Mouse (Mus musculus): ENCODE data around the gene Slc7a15. TPM values are rescaled to one million over a fixed set of nuclear protein-coding genes. Genes with fewer than 3 reads are reported as not detected.
"Not testable (repeated sequence)": the region's sequence is repeated elsewhere in the genome, so short reads cannot be mapped to it uniquely, and the experiment has no call there.

Gene Slc7a15
- polyA plus RNA-seq (2015; fragmentation: Nextera tagmentation; extraction: Ambion mirVana) = not detected in 2 replicates

GRCm38 (mm10) chr12:8598966-8599365 is at the start of gene Slc7a15:
Gene Slc7a15, minus strand, starts transcription at chr12:8599066.
- 92% methylated on average over 7 of the region's 7 CpGs for WGBS
- H3K9me3 ChIP-seq; H3K27ac ChIP-seq (replicated peaks); H3K4me3 ChIP-seq; H3K36me3 ChIP-seq; H3K4me1 ChIP-seq (replicated peaks); ATAC-seq (ENCODE audit: low FRiP score, low read depth); H3K27me3 ChIP-seq; H3K4me2 ChIP-seq; H3K9ac ChIP-seq: not testable (repeated sequence)

GRCm38 (mm10) chr12:8648211-8648610 is 49.3 kb upstream of the Slc7a15 start:
- 73% methylated on average over 8 of the region's 8 CpGs for WGBS
- not testable (repeated sequence) for H3K27me3 ChIP-seq; H3K4me1 ChIP-seq (replicated peaks); H3K4me3 ChIP-seq; ATAC-seq (ENCODE audit: low FRiP score, low read depth); H3K36me3 ChIP-seq; H3K9me3 ChIP-seq; H3K9ac ChIP-seq; H3K27ac ChIP-seq (replicated peaks); H3K4me2 ChIP-seq

- peak; percentile 57 for ATAC-seq (ENCODE audit: low FRiP score, low read depth)
These were observed 42.5 kb upstream of the Slc7a15 start for GRCm38 (mm10) chr12:8641425-8641735.

DNA sequence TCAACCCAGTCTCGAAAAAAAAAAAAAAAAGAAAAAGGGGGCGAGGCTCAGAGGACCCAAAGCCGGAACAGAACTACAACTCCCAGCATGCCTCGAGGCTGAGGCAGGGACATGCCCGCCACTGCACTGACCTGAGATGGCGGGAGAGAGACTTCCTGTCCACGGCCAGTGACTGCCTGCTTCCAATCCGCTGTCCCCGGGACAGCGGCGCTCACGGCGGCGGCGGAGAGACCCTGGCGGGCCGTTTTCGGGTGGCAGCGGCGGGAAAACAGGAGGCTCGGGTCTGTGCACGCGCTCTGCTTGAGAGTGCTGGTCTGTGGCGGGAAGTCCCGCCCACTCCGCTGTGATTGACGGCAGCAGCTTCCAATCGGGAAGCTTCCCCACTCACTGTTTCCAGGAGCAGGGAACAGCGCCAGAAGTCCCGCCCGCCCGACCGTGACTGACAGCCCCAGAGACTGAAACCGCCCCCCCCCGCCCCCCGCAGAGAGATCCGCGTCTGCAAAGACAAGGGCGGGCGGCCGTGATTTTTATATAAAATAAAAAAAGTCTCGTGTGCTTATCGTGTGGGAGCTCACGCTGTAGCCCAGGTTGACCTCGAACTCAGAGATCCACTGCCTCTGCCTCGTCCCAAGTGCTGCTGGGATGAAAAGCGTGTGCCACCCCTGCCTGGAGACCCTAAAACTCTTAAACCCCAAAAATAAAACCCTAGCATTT is 42.0 kb upstream of the Slc7a15 start:
- peak overlapping the region; percentile 99 for H3K4me3 ChIP-seq
- H3K4me2 ChIP-seq = peak overlapping the region; percentile 68
- H3K9me3 ChIP-seq = no peaks in the 10 kb centered on the region
- no peaks in the 10 kb centered on the region for H3K36me3 ChIP-seq
- H3K4me1 ChIP-seq (replicated peaks) = peaks cover 7% of the 10 kb centered on the region; the same call in 1 of the 2 replicates
- H3K27ac ChIP-seq (replicated peaks) = peak overlapping the region; percentile 100
- under 1% methylated on average over 46 of the region's 47 CpGs for WGBS
- ATAC-seq (ENCODE audit: low FRiP score, low read depth) = peak; percentile 99
- no peaks in the 10 kb centered on the region for H3K27me3 ChIP-seq
- peak overlapping the region; percentile 100 for H3K9ac ChIP-seq

More at GRCm38 (mm10) chr12:8641425-8641735, 42.5 kb upstream of the Slc7a15 start:
- no peaks in the 10 kb centered on the region for H3K36me3 ChIP-seq
- peak overlapping the region; percentile 100 for H3K27ac ChIP-seq (replicated peaks)
- peak overlapping the region; percentile 68 for H3K4me2 ChIP-seq
- no peaks in the 10 kb centered on the region for H3K27me3 ChIP-seq
- no peaks in the 10 kb centered on the region for H3K9me3 ChIP-seq
- peaks cover 7% of the 10 kb centered on the region; the same call in 1 of the 2 replicates for H3K4me1 ChIP-seq (replicated peaks)
- peak overlapping the region; percentile 100 for H3K9ac ChIP-seq
- 2% methylated on average over 10 of the region's 10 CpGs for WGBS
- H3K4me3 ChIP-seq = peak overlapping the region; percentile 99

DNA sequence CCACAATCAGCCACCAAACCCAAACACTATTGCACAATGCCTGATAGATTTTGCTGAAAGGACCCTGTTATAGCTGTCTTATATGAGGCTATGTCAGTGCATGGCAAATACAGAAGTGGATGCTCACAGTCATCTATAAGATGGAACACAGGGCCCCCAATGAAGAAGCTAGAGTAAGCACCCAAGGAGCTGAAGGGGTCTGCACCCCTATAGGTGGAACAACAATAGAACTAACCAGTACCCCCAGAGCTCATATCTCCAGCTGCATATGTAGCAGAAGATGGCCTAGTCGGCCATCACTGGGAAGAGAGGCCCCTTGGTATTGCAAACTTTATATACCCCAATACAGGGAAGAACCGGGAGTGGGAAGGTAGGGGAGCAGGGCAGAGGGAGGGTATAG is 41.3 kb upstream of the Slc7a15 start:
- WGBS = 4% methylated on average over 2 of the region's 2 CpGs
- H3K4me1 ChIP-seq (replicated peaks); ATAC-seq (ENCODE audit: low FRiP score, low read depth); H3K36me3 ChIP-seq; H3K27me3 ChIP-seq; H3K9me3 ChIP-seq: not testable (repeated sequence)
- Histone ChIP-seq H3K27ac (replicated peaks) (peak overlapping the region; percentile 30; the same call in 1 of the 2 replicates), H3K4me3 (peak overlapping the region; percentile 99), H3K4me2 (peak overlapping the region; percentile 67), H3K9ac (peak overlapping the region; percentile 51)

- H3K9me3 ChIP-seq; H3K9ac ChIP-seq; H3K27me3 ChIP-seq; H3K4me1 ChIP-seq (replicated peaks); H3K4me3 ChIP-seq; ATAC-seq (ENCODE audit: low FRiP score, low read depth); H3K4me2 ChIP-seq; H3K36me3 ChIP-seq; H3K27ac ChIP-seq (replicated peaks): not testable (repeated sequence)
- WGBS = 70% methylated on average over 10 of the region's 10 CpGs
These were observed 39.7 kb upstream of the Slc7a15 start for GRCm38 (mm10) chr12:8638411-8639087.

GRCm38 (mm10) chr12:8636945-8637344 is 38.1 kb upstream of the Slc7a15 start:
- Histone ChIP-seq H3K36me3 (no peaks in the 10 kb centered on the region), H3K27me3 (no peaks in the 10 kb centered on the region), H3K9ac (no peak overlapping the region), H3K9me3 (no peaks in the 10 kb centered on the region), H3K27ac (replicated peaks) (no peak overlapping the region), H3K4me2 (no peak overlapping the region), H3K4me1 (replicated peaks) (peaks cover 7% of the 10 kb centered on the region; the same call in 1 of the 2 replicates), H3K4me3 (no peak overlapping the region)
- WGBS = 95% methylated on average over 14 of the region's 14 CpGs
- no peak for ATAC-seq (ENCODE audit: low FRiP score, low read depth)

DNA sequence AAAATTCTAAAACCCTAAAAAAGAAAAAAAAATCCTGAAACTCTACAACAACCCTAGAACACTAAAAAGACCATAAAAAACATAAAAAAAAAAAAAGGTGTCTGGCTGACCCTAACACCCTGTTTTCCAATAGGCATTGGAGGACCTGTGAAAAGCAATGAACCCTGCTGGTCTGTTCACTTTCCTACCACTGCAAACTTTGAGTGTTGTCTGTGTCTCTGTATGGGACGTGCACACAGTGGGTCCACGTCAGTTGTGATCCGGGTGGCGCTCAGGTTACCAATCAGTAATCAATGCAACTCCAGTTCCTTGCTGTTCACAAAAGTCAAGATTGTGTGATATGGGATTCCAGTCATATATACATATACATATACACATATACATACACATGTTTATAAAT is 36.7 kb upstream of the Slc7a15 start:
- no peaks in the 10 kb centered on the region for H3K27me3 ChIP-seq
- H3K4me2 ChIP-seq = no peak overlapping the region
- H3K4me3 ChIP-seq = no peak overlapping the region
- H3K9ac ChIP-seq = no peak overlapping the region
- no peaks in the 10 kb centered on the region for H3K36me3 ChIP-seq
- no peak for ATAC-seq (ENCODE audit: low FRiP score, low read depth)
- H3K9me3 ChIP-seq = no peaks in the 10 kb centered on the region
- H3K27ac ChIP-seq (replicated peaks) = no peak overlapping the region
- peaks cover 4% of the 10 kb centered on the region; the same call in 1 of the 2 replicates for H3K4me1 ChIP-seq (replicated peaks)
- 97% methylated on average over 4 of the region's 4 CpGs for WGBS

DNA sequence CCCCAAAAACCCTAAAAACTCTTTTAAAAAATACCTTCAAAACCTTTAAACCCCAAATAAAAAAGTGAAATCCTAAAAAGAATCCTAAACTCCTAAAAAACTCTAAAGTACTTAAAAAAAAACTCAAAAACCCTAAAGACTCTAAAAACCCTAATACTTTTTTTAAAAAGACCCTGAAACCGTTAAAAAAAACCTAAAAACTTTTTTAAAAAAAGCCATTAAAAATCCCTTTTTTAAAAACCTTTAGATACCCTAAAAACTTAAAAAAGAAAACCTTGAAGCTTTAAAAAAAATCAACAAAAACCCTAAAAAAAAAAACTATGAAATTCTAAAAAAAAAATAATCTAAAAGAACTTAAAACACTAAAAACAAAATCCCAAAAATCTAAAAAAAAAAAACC is 35.4 kb upstream of the Slc7a15 start:
- no peaks in the 10 kb centered on the region for H3K36me3 ChIP-seq
- no peaks in the 10 kb centered on the region for H3K9me3 ChIP-seq
- 98% methylated on average over 1 of the region's 1 CpGs for WGBS
- H3K4me1 ChIP-seq (replicated peaks) = no peaks in the 10 kb centered on the region
- H3K9ac ChIP-seq = no peak overlapping the region
- no peak overlapping the region for H3K4me3 ChIP-seq
- H3K4me2 ChIP-seq = no peak overlapping the region
- no peak for ATAC-seq (ENCODE audit: low FRiP score, low read depth)
- no peaks in the 10 kb centered on the region for H3K27me3 ChIP-seq
- no peak overlapping the region for H3K27ac ChIP-seq (replicated peaks)

- no peak overlapping the region for H3K4me3 ChIP-seq
- H3K36me3 ChIP-seq = no peaks in the 10 kb centered on the region
- H3K9ac ChIP-seq = no peak overlapping the region
- no peak for ATAC-seq (ENCODE audit: low FRiP score, low read depth)
- WGBS = 92% methylated on average over 2 of the region's 2 CpGs
- H3K4me1 ChIP-seq (replicated peaks) = no peaks in the 10 kb centered on the region
- H3K27ac ChIP-seq (replicated peaks) = no peak overlapping the region
- no peak overlapping the region for H3K4me2 ChIP-seq
- H3K27me3 ChIP-seq = no peaks in the 10 kb centered on the region
- H3K9me3 ChIP-seq = no peaks in the 10 kb centered on the region
These were observed 34.0 kb upstream of the Slc7a15 start for GRCm38 (mm10) chr12:8632737-8633365.

GRCm38 (mm10) chr12:8631691-8632090 is 32.8 kb upstream of the Slc7a15 start:
- H3K9ac ChIP-seq = no peak overlapping the region
- H3K9me3 ChIP-seq = no peaks in the 10 kb centered on the region
- no peaks in the 10 kb centered on the region for H3K27me3 ChIP-seq
- H3K36me3 ChIP-seq = no peaks in the 10 kb centered on the region
- H3K4me2 ChIP-seq = no peak overlapping the region
- WGBS = 93% methylated on average over 1 of the region's 1 CpGs
- H3K27ac ChIP-seq (replicated peaks) = no peak overlapping the region
- H3K4me1 ChIP-seq (replicated peaks) = no peaks in the 10 kb centered on the region
- H3K4me3 ChIP-seq = no peak overlapping the region
- no peak for ATAC-seq (ENCODE audit: low FRiP score, low read depth)

DNA sequence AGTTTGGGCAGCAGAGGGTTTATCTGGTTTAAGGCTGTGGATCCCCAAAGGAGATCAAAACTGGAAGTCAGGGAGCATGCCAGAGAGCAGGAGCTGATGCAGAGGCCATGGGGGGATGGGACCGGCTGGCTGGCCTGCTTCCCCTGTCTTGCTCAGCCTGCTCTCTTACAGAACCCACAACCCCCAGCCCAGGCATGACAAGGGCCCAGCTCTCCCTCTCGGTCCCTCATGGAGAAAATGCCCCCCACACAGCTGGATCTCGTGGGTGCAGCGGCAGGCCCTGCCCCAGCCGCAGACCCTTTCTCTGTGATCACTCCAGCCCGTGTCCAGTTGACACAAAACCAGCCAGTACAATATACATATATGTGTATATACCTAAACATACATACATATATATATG is 30.7 kb upstream of the Slc7a15 start:
- 96% methylated on average over 6 of the region's 6 CpGs for WGBS
- H3K4me2 ChIP-seq = no peak overlapping the region
- H3K4me1 ChIP-seq (replicated peaks) = no peaks in the 10 kb centered on the region
- no peaks in the 10 kb centered on the region for H3K9me3 ChIP-seq
- no peak overlapping the region for H3K27ac ChIP-seq (replicated peaks)
- H3K4me3 ChIP-seq = no peak overlapping the region
- H3K27me3 ChIP-seq = no peaks in the 10 kb centered on the region
- H3K36me3 ChIP-seq = no peaks in the 10 kb centered on the region
- H3K9ac ChIP-seq = no peak overlapping the region
- ATAC-seq (ENCODE audit: low FRiP score, low read depth) = no peak
